Mouse (Mus musculus) limb, embryonic 13.5 days (tissue): Measurements from ENCODE around the gene Atp1b1. TPM values are rescaled to one million over a fixed set of nuclear protein-coding genes. Genes with fewer than 3 reads are reported as not detected.

Source experiments
- ATAC-seq: fragments of 200-750 bp; cut with Nextera tagmentation; 2 replicates; pipeline ENCODE4 v1.8.0; 2017; ENCODE audit warnings: low read depth, moderate number of reproducible peaks, moderate TSS enrichment; ENCODE audit not compliant: low FRiP score
- H3K27ac ChIP-seq: fragments of 300-500 bp; sonication (generic); 2 replicates; pipeline ENCODE4 v1.5.1; 2015; ENCODE audit warnings: inconsistent platforms, mild to moderate bottlenecking, moderate library complexity
- H3K27me3 ChIP-seq: fragments of 300-500 bp; sonication (generic); 2 replicates; pipeline ENCODE4 v1.6.1; 2015; ENCODE audit warnings: mild to moderate bottlenecking, inconsistent platforms
- H3K36me3 ChIP-seq: fragments of 300-500 bp; sonication (generic); 2 replicates; pipeline ENCODE4 v1.6.1; 2015; ENCODE audit warnings: inconsistent platforms, mild to moderate bottlenecking, moderate library complexity
- H3K4me1 ChIP-seq: fragments of 300-500 bp; sonication (generic); 2 replicates; pipeline ENCODE4 v1.6.1; 2015; ENCODE audit warnings: inconsistent platforms
- H3K4me2 ChIP-seq: fragments of 300-500 bp; sonication (generic); replicated peaks from 2 replicates; pipeline ENCODE4 v1.6.1; 2015; ENCODE audit warnings: inconsistent platforms, mild to moderate bottlenecking, moderate library complexity
- H3K4me3 ChIP-seq: fragments of 300-500 bp; sonication (generic); 2 replicates; pipeline ENCODE4 v1.5.1; 2015; ENCODE audit warnings: moderate library complexity, mild to moderate bottlenecking, inconsistent platforms
- H3K9ac ChIP-seq: fragments of 300-500 bp; sonication (generic); 2 replicates; pipeline ENCODE4 v1.6.1; 2015; ENCODE audit warnings: mild to moderate bottlenecking, inconsistent platforms
- H3K9me3 ChIP-seq: fragments of 300-500 bp; sonication (generic); 2 replicates; pipeline ENCODE4 v1.6.1; 2016; ENCODE audit warnings: inconsistent platforms
- WGBS: fragments of 180-500 bp; shearing (Covaris S2); methylation state at CpG from one replicate; pipeline ENCODE4 v1.1.7; 2015; 5-methylcytosine and 5-hydroxymethylcytosine counted together
- polyA plus RNA-seq: library from polyadenylated mRNA; unstranded; fragments of >200 nt; fragmentation: Nextera tagmentation; extraction: Ambion mirVana; gene quantifications from 2 replicates; pipeline ENCODE4 v1.2.1, GENCODE M21; 2015

The Atp1b1 gene
- polyA plus RNA-seq, 1 experiment from 2014 or later, result 7.8 TPM

DNA sequence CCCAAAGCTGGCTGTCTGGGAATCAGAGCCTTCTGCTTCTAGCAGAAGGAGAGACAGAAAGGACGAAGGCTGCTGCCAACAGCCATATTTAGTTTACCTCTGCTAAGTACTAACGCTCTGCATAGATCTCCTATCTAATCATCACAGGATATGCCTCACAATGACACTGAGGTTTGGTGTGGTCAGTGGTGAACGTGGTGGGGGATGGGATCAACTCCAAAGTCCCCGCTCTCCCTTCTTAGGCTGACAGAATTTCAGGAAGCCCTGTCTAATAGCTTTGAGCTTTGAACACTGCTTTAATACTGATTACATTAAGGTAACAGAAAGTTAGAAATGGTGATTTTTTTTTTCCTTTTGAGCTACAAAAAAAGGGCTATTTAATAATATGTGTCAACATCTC, 7.9 kb downstream of the Atp1b1 start:
- H3K4me2 ChIP-seq, result no peak overlapping the region
- peaks cover 5% of the 10 kb centered on the region; the same call in 1 of the 2 replicates for H3K27me3 ChIP-seq
- H3K4me1 ChIP-seq, result peaks cover 11% of the 10 kb centered on the region
- 81% methylated on average over 4 of the region's 4 CpGs for WGBS
- H3K9me3 ChIP-seq, result no peaks in the 10 kb centered on the region
- ATAC-seq, result no peak
- no peak overlapping the region for H3K9ac ChIP-seq
- no peak overlapping the region for H3K27ac ChIP-seq
- H3K36me3 ChIP-seq, result no peaks in the 10 kb centered on the region
- H3K4me3 ChIP-seq, result no peak overlapping the region

- Histone ChIP-seq H3K4me2 (no peak overlapping the region), H3K27ac (no peak overlapping the region), H3K9ac (no peak overlapping the region), H3K4me1 (peaks cover 5% of the 10 kb centered on the region), H3K27me3 (peaks cover 2% of the 10 kb centered on the region; the same call in 1 of the 2 replicates), H3K4me3 (no peak overlapping the region), H3K9me3 (no peaks in the 10 kb centered on the region), H3K36me3 (no peaks in the 10 kb centered on the region)
- no peak for ATAC-seq
- 88% methylated on average over 8 of the region's 8 CpGs for WGBS
These were observed 8.5 kb downstream of the Atp1b1 start for GRCm38 (mm10) chr1:164449626-164450025.

GRCm38 (mm10) chr1:164447521-164447920, 10.6 kb downstream of the Atp1b1 start:
- no peak for ATAC-seq
- H3K36me3 ChIP-seq, result no peaks in the 10 kb centered on the region
- H3K27me3 ChIP-seq, result no peaks in the 10 kb centered on the region
- H3K4me3 ChIP-seq, result no peak overlapping the region
- H3K4me2 ChIP-seq, result no peak overlapping the region
- H3K4me1 ChIP-seq, result no peaks in the 10 kb centered on the region
- no peak overlapping the region for H3K9ac ChIP-seq
- H3K9me3 ChIP-seq, result no peaks in the 10 kb centered on the region
- no peak overlapping the region for H3K27ac ChIP-seq
- 93% methylated on average over 6 of the region's 6 CpGs for WGBS

- WGBS, result 89% methylated on average over 10 of the region's 10 CpGs
- no peaks in the 10 kb centered on the region for H3K9me3 ChIP-seq
These were observed 11.6 kb downstream of the Atp1b1 start for GRCm38 (mm10) chr1:164446535-164446934.

DNA sequence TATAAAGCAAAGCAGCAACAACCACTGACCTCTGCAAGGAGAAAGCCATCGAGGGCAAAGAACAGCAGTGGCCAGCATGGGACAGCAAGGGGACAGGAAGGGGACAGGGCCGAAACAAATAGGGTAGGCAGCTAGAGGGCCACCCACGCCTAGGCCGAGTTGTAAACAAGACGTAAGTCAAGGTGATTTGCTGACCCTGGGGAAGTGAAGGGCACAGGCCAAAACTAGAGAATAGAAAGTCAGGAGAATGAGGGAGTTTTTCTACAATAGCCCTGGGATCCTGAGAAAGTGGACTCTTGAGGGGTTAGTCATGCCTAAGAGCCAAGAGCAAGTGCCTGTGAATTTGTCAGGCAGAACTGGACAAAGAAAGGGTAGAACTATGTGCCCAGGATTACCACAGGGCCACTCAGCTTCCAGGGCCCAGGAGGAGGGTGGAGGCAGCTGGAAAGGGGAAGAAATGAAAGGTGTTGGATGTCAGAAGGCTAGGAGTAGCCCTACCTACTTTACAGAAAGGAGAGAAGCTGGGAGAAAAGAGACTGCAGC, 12.5 kb downstream of the Atp1b1 start:
- Histone ChIP-seq H3K9ac (no peak overlapping the region), H3K4me2 (no peak overlapping the region), H3K36me3 (no peaks in the 10 kb centered on the region), H3K4me3 (no peak overlapping the region), H3K27me3 (no peaks in the 10 kb centered on the region), H3K4me1 (no peaks in the 10 kb centered on the region), H3K27ac (no peak overlapping the region), H3K9me3 (no peaks in the 10 kb centered on the region)
- ATAC-seq, result no peak
- 79% methylated on average over 5 of the region's 5 CpGs for WGBS

More at GRCm38 (mm10) chr1:164446535-164446934, 11.6 kb downstream of the Atp1b1 start:
- Histone ChIP-seq H3K4me1 (no peaks in the 10 kb centered on the region), H3K4me2 (no peak overlapping the region), H3K27me3 (no peaks in the 10 kb centered on the region), H3K27ac (no peak overlapping the region), H3K4me3 (no peak overlapping the region), H3K9ac (no peak overlapping the region), H3K36me3 (no peaks in the 10 kb centered on the region)
- no peak for ATAC-seq

DNA sequence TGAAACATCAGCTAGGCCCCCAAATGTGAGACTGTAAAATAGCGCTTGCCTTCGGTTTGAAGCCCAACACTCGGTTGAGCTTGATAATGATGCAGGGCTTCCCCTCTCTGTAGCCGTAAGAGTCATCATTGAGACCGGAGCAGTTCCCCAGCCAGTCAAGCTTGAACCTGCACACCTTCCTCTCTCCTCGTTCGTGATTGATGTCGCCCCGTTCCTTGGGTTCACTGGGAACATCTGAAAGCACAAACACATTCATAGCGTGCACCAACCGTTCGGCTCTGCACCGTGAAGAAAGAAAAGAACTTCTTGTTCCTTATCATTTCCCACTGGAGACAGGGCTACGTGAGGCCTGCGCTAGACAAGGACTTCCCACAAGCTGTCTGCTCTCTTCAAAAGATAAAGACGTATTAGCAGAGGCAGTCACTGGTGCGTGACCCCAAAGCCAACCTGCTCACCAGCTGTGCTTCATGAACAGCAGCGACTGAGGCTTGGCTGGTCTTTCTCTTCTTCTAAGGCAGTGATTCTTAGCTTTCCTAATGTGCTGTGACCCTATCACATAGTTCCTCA, 16.7 kb downstream of the Atp1b1 start:
- no peaks in the 10 kb centered on the region for H3K4me1 ChIP-seq
- no peaks in the 10 kb centered on the region for H3K27me3 ChIP-seq
- ATAC-seq, result no peak
- no peaks in the 10 kb centered on the region for H3K9me3 ChIP-seq
- no peak overlapping the region for H3K27ac ChIP-seq
- H3K4me2 ChIP-seq, result no peak overlapping the region
- H3K9ac ChIP-seq, result no peak overlapping the region
- H3K36me3 ChIP-seq, result peaks cover 15% of the 10 kb centered on the region
- H3K4me3 ChIP-seq, result no peak overlapping the region
- WGBS, result 78% methylated on average over 18 of the region's 18 CpGs

GRCm38 (mm10) chr1:164440708-164441407, 17.3 kb downstream of the Atp1b1 start:
- Histone ChIP-seq H3K9me3 (no peaks in the 10 kb centered on the region), H3K27ac (no peak overlapping the region), H3K36me3 (peaks cover 15% of the 10 kb centered on the region), H3K9ac (no peak overlapping the region), H3K4me2 (no peak overlapping the region), H3K4me1 (no peaks in the 10 kb centered on the region), H3K27me3 (no peaks in the 10 kb centered on the region), H3K4me3 (no peak overlapping the region)
- WGBS, result 88% methylated on average over 11 of the region's 11 CpGs
- ATAC-seq, result no peak

DNA sequence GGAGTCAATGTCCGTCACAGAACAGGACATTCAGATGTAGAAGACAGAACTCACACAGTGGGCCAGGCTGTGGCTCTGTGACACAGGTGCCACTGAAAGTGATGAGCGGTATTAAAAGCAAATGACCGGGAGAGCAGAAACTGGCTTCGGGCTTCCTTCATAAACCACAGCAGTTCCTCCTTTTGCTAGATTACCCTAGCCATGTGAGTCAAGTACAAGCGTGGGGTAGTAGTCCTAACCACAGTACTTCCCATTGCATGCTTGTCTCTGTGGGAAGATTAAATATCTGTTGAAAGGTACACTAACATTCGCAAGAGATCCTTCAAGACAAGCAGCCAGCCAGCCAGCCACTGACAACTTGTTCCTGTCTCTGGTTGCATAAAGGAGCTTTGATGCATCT, 17.9 kb downstream of the Atp1b1 start:
- no peak overlapping the region for H3K4me3 ChIP-seq
- H3K4me1 ChIP-seq, result no peaks in the 10 kb centered on the region
- no peak overlapping the region for H3K27ac ChIP-seq
- H3K4me2 ChIP-seq, result no peak overlapping the region
- no peaks in the 10 kb centered on the region for H3K9me3 ChIP-seq
- no peak overlapping the region for H3K9ac ChIP-seq
- peaks cover 15% of the 10 kb centered on the region for H3K36me3 ChIP-seq
- no peak for ATAC-seq
- 92% methylated on average over 6 of the region's 6 CpGs for WGBS
- no peaks in the 10 kb centered on the region for H3K27me3 ChIP-seq

DNA sequence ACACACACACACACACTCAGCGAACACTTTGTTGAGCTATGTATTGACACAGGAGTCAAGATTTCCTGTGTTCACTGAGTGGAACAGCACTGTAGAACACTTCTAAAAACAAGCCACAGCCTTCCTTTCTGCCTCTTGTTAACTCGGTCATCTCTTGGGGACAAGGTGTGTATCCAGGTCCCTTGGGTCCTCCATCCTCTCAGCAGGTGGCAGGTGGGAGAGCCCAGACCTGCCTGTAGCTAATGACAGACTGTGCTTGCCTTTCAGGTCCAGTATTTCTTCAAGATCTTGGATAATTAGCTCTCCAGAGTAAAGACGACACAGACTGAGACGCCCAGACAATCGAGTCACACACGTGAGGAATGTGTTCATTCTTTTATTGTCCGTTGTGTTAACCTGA, 21.4 kb downstream of the Atp1b1 start:
- H3K4me2 ChIP-seq, result no peak overlapping the region
- H3K4me3 ChIP-seq, result no peak overlapping the region
- no peak for ATAC-seq
- H3K36me3 ChIP-seq, result peaks cover 15% of the 10 kb centered on the region
- peaks cover 7% of the 10 kb centered on the region; the same call in 1 of the 2 replicates for H3K4me1 ChIP-seq
- WGBS, result 89% methylated on average over 7 of the region's 7 CpGs
- H3K9me3 ChIP-seq, result no peaks in the 10 kb centered on the region
- no peak overlapping the region for H3K27ac ChIP-seq
- no peaks in the 10 kb centered on the region for H3K27me3 ChIP-seq
- H3K9ac ChIP-seq, result no peak overlapping the region

DNA sequence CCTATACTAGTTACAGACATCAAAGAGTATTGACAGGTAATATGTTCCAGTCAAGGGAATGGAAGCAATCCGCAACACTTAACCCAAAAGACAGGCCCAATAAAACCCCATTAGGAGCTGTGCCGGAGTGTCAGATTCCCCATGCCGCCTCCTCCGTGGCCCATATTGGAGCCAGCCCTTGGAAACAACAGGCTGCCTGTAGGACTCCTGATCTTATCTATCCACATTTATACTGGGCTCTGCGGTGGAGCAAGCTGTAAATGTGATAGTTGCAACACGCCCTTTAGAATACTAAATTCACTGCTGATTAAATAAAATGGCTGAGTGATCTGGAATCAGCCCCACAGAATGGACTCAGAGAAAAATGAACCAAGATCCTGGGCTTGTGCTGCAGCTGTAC, 24.1 kb downstream of the Atp1b1 start:
- H3K27ac ChIP-seq, result no peak overlapping the region
- H3K36me3 ChIP-seq, result peaks cover 15% of the 10 kb centered on the region
- no peak overlapping the region for H3K4me2 ChIP-seq
- no peak overlapping the region for H3K9ac ChIP-seq
- WGBS, result 19% methylated on average over 6 of the region's 6 CpGs
- H3K27me3 ChIP-seq, result no peaks in the 10 kb centered on the region
- H3K4me1 ChIP-seq, result peaks cover 7% of the 10 kb centered on the region; the same call in 1 of the 2 replicates
- H3K9me3 ChIP-seq, result no peaks in the 10 kb centered on the region
- no peak for ATAC-seq
- no peak overlapping the region for H3K4me3 ChIP-seq

DNA sequence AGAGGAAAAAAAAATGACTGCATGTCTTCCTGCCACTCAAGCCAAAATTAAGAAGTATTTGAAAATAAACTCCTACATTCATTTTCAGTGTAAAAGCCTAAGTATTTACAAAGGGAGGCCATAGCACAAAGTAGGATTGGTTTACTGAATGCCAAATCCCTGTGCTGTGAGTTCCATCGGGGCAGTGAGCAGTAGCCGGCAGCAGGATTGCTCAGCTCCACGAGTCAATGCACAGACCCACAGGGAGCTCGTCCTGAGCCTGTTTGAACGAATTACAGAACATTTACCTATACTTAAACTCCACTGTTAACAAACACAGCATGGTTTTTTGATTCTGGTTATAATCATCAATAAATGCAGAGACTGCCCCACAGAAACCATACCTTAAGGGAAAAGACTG, 25.5 kb downstream of the Atp1b1 start:
- no peak overlapping the region for H3K9ac ChIP-seq
- H3K27me3 ChIP-seq, result no peaks in the 10 kb centered on the region
- H3K4me3 ChIP-seq, result no peak overlapping the region
- 64% methylated on average over 5 of the region's 5 CpGs for WGBS
- no peak for ATAC-seq
- no peak overlapping the region for H3K27ac ChIP-seq
- H3K36me3 ChIP-seq, result peaks cover 5% of the 10 kb centered on the region
- H3K4me2 ChIP-seq, result no peak overlapping the region
- peaks cover 7% of the 10 kb centered on the region; the same call in 1 of the 2 replicates for H3K4me1 ChIP-seq
- H3K9me3 ChIP-seq, result no peaks in the 10 kb centered on the region

- Histone ChIP-seq H3K4me2 (no peak overlapping the region), H3K4me3 (no peak overlapping the region), H3K36me3 (no peaks in the 10 kb centered on the region), H3K4me1 (peaks cover under 1% of the 10 kb centered on the region; the same call in 1 of the 2 replicates), H3K27ac (no peak overlapping the region), H3K27me3 (no peaks in the 10 kb centered on the region), H3K9ac (no peak overlapping the region), H3K9me3 (no peaks in the 10 kb centered on the region)
- WGBS, result 87% methylated on average over 9 of the region's 9 CpGs
- 0 out of 2 replicates have a peak, but pooled peaks have one; percentile 48 for ATAC-seq
These were observed 29.5 kb downstream of the Atp1b1 start for GRCm38 (mm10) chr1:164428644-164429043.
